Mouse (Mus musculus) brain, embryonic 14.5 days (tissue): ENCODE measurements around the gene Cradd.

Experiments
- CTCF ChIP-seq: fragments of 200-500 bp; IDR thresholded peaks from 2 replicates; pipeline ENCODE4 v1.5.1; 2012; ENCODE audit warnings: inconsistent platforms, mild to moderate bottlenecking, moderate library complexity, borderline replicate concordance; ENCODE audit not compliant: insufficient read depth, insufficient read length; ENCODE audit errors: extremely low read depth
- POLR2A ChIP-seq: fragments of 200-500 bp; IDR thresholded peaks from 2 replicates; pipeline ENCODE4 v1.6.1; 2012; ENCODE audit warnings: mild to moderate bottlenecking, inconsistent platforms, borderline replicate concordance; ENCODE audit not compliant: poor library complexity, insufficient read depth, insufficient read length, severe bottlenecking; ENCODE audit errors: extremely low read depth

DNA sequence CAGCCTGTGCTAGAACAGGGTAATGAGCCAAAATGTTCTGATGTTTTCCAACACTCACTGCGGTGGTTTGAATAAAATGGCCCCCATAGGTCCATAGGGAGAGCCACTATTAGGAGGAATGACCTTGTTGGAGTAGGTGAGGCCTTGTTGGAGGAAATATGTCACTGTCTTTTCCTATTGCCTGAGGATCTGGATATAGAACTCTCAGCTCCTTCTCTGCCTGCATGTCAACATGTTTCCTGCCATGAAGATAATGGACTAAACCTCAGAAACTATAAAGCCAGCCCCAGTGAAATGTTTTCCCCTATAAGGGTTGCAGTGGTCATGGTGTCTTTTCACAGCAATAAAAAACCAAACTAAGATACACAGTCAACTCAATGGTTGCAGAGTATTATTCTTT, 6.0 kb upstream of the Cradd start:
- TF ChIP-seq POLR2A (no peak), CTCF (no peak)
